ENCODE assay signal across 19 mouse cellular contexts in genomic region chr7:123276568-123276967, GRCm38 (mm10).
A peak's percentile ranks its signal among the peaks of the same experiment; 100 is the strongest.
DNase-seq lines count a peak whose midpoint lies in the region; ATAC-seq lines count a peak whose summit lies in the region.
"Had no signal": no experiment of that assay in that cellular context is flagged by ENCODE, and none has a peak within 500 bp of the region (broad histone marks: within the 10 kb centered on the region; RNA-seq: fewer than 3 reads in every experiment).

No protein-coding gene starts in this region.

- peak; percentile 34 for DNase-seq in 416B (ENCODE audit: low read depth)
- no peak for DNase-seq in right cerebral cortex, postnatal 10 days (ENCODE audit: low spot score in 2 of 2)
- no peak for DNase-seq in right cerebral cortex, postnatal 36 days (ENCODE audit: low spot score in 2 of 2)
- DNase-seq: adrenal gland, adult 8-10 months; adrenal gland, postnatal 14 days; adrenal gland, postnatal 36 days; cerebellum, adult 11 months; cerebellum, adult 18-20 months; cerebellum, adult 8-10 months; cerebellum, adult 9-11 months; cerebellum, postnatal 14 days; cerebellum, postnatal 36 days; forebrain, postnatal 0 days had no signal

- ATAC-seq in granulocyte monocyte progenitor cell, adult 5-6 weeks (replicated peaks; ENCODE audit: poor library complexity, severe bottlenecking): peak; percentile 70
- peak; percentile 80 for ATAC-seq in megakaryocyte progenitor cell, adult 5-6 weeks (replicated peaks; ENCODE audit: poor library complexity)
- ATAC-seq: activated CD4-positive, CD25-positive, alpha-beta regulatory T cell, adult 4 months; forebrain, embryonic 13.5 days; forebrain, embryonic 15.5 days; forebrain, postnatal 0 days; Patski had no signal
